Mouse (Mus musculus) lung, adult 2 months (tissue): ENCODE results near the gene Gm39653.

ENCODE experiments used
- CTCF ChIP-seq: fragments of 200-500 bp; IDR thresholded peaks from 2 replicates; pipeline ENCODE4 v1.5.1; 2011; ENCODE audit warnings: mild to moderate bottlenecking, low read length, control low read depth; ENCODE audit not compliant: insufficient read depth
- POLR2A ChIP-seq: fragments of 200-500 bp; IDR thresholded peaks from 2 replicates; pipeline ENCODE4 v1.6.1; 2011; ENCODE audit warnings: low read depth, mild to moderate bottlenecking, control low read depth, low read length, borderline replicate concordance; ENCODE audit errors: extremely low read depth

GRCm38 (mm10) chr1:63667201-63667948, 51.6 kb downstream of the Gm39653 start:
- no peak for TF ChIP-seq CTCF
- TF ChIP-seq POLR2A, result no peak
